Mouse (Mus musculus): ENCODE measurements around the gene Dcp1b. TPM values are rescaled to one million over a fixed set of nuclear protein-coding genes. Genes with fewer than 3 reads are reported as not detected.
A peak's percentile ranks its signal among the peaks of the same experiment; 100 is the strongest.

Dcp1b gene
- 10 to 100 TPM; 16.0 to 17.3 TPM for total RNA-seq (2021)
- long read RNA-seq, experiment 1, partial matches to known transcripts = 1 of 10 reads
- long read RNA-seq, experiment 1, other reads (novel, unspliced or antisense) = 5 of 10 reads
- long read RNA-seq, experiment 2, transcript Dcp1b-202 (9 exons, 3,313 nt) = major isoform, 6 of 16 reads
- long read RNA-seq, experiment 2, partial matches to known transcripts = 7 of 16 reads
- long read RNA-seq, experiment 2, other reads (novel, unspliced or antisense) = 3 of 16 reads

DNA sequence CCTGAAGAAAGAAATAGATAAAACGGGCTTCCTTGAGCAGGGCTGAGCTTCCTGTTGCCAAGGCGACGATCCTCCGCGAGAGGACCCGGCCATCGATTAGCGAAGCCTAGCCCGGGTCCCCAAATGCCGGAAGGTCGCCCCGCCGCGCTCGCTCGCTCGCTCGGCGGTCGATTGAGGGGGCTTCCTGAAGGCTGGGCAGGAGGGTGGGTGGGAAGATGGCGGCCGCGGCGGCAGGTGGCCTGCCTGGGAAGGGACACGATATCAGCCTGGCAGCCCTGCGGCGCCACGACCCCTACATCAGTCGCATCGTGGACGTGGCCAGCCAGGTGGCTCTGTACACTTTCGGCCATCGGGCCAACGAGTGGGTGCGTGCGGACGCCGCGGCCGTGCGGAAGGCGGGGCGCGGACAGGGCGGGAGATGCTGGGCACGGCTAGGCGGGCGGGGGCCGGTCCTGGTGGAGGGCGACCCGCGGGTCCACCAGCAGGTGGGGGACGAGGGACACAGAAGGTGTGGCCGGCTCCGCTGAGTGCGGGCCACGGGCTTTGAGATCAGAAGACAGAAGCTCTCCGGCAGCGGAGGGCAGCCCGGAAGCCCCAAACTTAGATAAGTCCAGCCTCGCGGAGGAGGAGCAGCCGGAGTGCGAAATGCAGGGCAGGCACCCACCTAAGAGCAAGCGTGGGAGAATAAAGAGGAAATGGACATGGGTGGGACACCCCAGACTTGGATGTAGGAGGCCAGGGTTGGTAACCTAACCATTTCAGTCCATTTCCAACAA lies at the start of gene Dcp1b:
Dcp1b (plus strand) TSS at position 176 of the 776 bp plus-strand sequence.
- peak; percentile 79 to 88 for DNase-seq (ENCODE audit: low spot score in 2 of 2)

- DNase-seq (ENCODE audit: low spot score in 2 of 2) = no peak
These were observed 48.1 kb upstream of the Dcp1b start for GRCm38 (mm10) chr6:119126991-119127390.

DNA sequence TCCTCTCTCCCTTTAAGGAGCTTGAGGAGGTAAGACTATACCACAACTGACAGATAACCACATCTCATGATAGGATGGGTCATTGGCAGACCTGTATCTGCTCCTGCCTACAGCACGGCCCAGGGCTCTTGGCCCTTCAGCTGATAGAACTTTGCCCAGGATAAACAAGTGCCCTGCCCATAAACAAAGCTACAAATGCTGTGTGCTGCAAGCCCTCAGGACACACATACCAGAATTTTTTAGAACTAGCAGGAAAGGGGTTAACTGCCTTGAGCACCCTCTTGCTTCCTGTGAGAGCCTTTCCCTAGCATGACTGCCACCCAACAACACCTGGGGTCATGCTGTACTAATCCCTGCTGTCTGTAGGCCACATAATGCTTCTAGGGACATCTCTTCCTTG lies 47.0 kb upstream of the Dcp1b start:
- no peak for DNase-seq (ENCODE audit: low spot score in 2 of 2)

DNA sequence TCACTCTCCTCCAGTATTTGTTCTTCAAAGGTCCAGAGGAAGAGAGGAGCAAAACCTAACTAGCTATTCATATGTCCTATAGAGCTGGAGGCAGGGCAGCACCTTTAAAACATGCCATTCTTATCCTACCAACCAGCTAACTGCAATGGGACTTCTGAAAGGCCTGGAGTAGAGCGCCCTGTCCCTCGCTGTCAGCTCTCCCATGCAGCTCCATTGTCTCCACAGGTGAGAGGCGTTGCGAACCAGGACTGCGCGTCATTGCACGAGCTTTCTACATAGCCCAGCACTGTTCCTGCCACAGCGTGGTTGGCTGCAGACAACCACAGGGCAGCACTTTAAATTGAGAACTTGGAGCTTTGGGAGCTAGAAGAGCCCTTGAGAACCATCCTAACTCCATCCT lies 46.5 kb upstream of the Dcp1b start:
- no peak for DNase-seq (ENCODE audit: low spot score in 2 of 2)

GRCm38 (mm10) chr6:119129664-119130063 lies 45.4 kb upstream of the Dcp1b start:
- DNase-seq (ENCODE audit: low spot score in 2 of 2) = peak in 1 of 2 experiments; percentile 26

GRCm38 (mm10) chr6:119132111-119132735 lies 42.8 kb upstream of the Dcp1b start:
- DNase-seq (ENCODE audit: low spot score in 2 of 2) = no peak

GRCm38 (mm10) chr6:119132863-119133262 lies 42.2 kb upstream of the Dcp1b start:
- no peak for DNase-seq (ENCODE audit: low spot score in 2 of 2)

DNA sequence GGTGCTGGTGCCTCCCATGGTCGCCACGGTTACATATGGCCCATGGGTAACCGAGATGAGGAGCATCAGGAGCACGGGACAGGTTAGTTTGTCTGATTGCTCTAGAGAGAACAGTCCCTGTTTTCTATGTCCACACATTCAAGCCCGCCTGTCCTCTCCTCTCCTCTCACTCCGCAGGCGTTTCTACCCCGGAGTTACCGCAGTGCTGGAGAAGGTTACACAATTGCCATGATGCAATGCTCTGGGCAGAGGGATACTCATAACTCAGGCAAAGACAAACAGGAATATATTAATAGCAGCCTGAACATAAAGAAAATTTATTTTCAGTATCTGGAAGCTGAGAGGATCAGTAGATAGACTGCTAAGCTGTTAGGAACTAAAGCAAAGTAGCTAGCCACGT lies 37.3 kb upstream of the Dcp1b start:
- no peak for DNase-seq (ENCODE audit: low spot score in 2 of 2)

- no peak for DNase-seq (ENCODE audit: low spot score in 2 of 2)
These were observed 35.5 kb upstream of the Dcp1b start for GRCm38 (mm10) chr6:119139561-119139960.

DNA sequence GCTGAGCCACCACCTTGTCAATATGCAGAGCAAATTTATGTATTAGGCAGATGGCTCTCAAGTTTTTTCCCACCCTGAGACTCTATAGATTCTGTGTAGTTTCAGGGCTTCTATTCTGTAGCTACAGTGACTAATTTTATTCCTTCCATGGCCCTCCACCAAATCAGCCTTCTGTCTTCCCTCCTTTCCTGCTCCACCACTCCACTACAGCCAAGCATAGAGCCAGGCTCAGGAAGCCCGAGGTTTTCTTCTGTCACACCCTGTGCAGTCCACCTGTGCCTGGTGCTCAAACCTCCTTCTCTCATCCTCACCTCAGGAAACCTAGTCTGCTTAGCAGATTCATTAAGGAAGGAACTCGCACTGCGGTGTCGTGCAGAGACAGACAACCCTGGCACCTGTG lies 29.9 kb upstream of the Dcp1b start:
- DNase-seq (ENCODE audit: low spot score in 2 of 2) = no peak

DNA sequence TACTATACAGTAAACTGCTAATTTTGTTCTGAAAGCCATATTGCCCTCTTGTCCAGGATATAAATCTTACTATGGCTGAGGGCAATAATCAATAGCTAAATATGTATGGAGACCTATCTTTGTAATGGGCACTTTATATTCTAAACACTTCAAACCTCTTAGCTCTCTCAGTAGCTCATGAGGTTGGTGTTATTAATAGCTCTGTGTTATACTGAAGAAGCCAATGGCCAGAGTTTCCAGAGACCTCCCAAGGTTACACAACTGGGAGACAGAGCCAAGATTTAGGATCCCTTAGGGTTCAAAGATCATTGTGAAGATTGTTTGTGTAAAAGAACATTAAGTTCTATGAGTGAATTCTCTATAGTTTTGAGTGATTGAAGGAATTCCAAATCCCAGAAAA lies 9.4 kb upstream of the Dcp1b start:
- no peak for DNase-seq (ENCODE audit: low spot score in 2 of 2)

DNA sequence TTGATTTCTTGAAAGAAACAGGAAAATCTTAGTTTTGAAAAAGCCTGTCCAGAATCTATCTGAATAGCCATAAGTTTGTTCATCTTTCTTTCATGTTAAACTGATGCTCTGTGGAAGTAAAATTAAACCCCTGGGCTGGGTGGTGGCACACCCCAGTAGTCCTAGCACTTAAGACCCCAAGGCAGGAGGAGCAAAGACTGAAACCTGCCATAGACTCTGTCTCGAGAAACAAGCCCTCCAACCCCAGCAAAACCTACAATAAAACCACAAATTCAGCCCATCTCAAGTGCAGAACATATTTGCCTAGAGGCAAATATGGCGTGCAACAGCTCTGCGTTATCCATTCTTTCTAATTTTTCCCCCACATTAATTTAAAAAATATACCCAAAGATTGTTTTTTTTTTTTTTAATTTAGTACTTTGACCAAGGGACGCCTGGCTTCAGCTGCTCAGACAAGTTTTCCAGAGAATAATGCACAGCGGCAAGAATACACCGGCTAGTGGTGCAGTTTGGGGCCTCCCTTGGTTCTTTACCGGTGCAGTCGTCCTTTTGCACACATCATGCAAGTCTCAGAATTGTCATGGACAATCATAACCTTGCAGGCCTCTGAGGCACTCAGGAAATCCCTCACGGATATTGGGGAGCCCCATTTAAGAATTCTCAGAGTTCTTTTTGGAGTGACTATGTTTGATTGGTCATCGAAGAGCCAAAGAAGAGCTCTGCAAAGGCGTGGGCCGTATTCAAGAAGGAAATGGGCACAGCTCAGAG lies 562 bp upstream of the Dcp1b start:
- no peak for DNase-seq (ENCODE audit: low spot score in 2 of 2)

- no peak for DNase-seq (ENCODE audit: low spot score in 2 of 2)
These were observed 1.1 kb downstream of the Dcp1b start for GRCm38 (mm10) chr6:119176103-119176502.

GRCm38 (mm10) chr6:119177101-119177500 lies 2.0 kb downstream of the Dcp1b start:
- no peak for DNase-seq (ENCODE audit: low spot score in 2 of 2)

DNA sequence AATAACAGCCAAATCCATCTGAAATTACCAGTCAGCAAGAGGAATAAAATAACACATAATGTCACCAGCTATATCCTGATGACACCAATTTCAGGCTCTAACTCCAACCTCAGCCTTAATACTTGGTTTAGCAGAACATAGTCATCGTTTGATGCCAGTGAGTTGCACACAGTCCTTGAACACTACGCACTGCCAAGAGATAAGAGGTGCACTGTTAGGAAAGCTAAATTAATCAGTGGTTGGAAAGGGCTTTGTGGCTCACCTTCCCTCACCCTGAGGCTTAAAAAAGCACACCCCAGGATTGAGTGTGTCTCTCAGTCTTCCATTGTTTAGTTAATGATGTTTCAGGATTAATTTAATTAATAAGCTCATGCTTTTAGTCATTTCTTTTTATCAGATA lies 5.1 kb downstream of the Dcp1b start:
- no peak for DNase-seq (ENCODE audit: low spot score in 2 of 2)

DNA sequence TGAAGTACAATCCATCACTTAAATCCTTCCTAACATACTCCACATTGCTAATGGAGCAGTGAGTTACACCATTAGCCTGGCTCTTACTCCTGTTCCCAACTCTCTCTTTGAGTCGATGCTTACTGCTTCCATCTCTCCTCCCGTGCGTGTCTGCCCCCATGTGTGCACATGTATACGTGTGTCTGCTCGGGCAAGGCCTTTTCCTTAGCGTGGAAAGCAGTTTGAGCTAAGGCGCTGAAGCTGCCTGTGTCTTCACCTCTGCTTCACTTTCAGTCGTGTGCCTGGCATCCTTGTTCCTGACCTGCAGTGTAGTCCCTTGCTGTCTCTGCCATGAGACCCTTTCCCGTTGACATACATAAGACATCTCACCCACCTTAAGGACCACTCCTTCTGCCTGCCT lies 7.2 kb downstream of the Dcp1b start:
- no peak for DNase-seq (ENCODE audit: low spot score in 2 of 2)

DNA sequence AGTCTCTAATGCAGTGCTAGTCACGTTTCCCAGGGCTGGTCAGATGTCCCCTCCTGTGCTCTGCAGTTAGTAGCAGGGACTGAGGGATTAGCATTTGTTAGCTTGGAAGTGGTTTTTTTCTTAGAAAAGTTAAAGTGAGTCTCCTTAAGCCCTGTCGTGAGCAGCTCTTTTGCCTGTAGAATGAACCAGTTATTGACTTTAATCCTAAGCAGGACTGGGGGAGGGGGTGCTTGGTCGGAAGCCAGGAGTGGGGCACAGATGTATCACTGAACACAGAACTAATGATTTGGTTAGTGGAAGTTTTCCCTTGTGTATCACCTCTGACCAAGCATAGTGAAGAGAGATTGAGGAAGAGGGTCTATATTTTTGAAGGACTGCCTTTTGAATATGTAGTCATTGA lies 8.7 kb downstream of the Dcp1b start:
- no peak for DNase-seq (ENCODE audit: low spot score in 2 of 2)

- no peak for DNase-seq (ENCODE audit: low spot score in 2 of 2)
These were observed 11.6 kb downstream of the Dcp1b start for GRCm38 (mm10) chr6:119186658-119187057.

DNA sequence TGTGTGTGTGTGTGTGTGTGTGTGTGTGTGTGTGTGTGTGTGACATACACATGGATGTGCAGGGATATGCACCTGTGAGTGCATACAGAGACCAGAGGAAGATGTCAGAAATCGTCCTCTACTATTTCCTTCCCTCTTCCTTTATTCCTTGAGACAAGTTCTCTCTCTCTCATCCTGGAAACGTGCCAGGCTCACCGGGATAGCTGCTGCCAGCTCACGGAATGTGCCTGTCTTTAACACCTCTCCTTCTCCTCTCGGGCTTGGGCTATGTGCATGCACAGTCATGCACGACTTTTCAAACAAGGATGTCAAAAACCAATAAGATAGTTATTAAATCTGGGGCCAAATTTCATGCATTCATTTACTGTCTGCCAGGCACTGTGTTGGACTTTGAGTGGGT lies 12.6 kb downstream of the Dcp1b start:
- DNase-seq (ENCODE audit: low spot score in 2 of 2) = no peak

DNA sequence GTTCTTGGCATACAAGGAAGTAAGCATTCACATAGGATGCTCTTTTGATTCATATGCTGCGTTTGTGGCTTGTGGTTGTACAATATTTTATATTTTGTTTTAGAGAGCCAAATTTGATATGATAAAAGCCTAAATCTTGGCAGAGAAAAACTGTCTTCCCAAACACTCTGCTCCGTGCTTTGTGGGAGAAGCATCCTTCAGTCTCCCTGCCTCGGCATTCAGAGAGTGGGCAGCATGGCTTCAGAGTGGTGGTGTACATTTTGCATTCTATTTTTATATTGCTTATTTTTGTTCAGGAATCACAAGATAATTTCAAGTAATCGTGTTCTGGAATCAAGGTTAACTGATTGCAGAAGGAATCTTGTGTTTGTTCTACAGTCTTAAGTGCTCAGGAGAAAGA lies 16.4 kb downstream of the Dcp1b start:
- DNase-seq (ENCODE audit: low spot score in 2 of 2) = no peak

DNA sequence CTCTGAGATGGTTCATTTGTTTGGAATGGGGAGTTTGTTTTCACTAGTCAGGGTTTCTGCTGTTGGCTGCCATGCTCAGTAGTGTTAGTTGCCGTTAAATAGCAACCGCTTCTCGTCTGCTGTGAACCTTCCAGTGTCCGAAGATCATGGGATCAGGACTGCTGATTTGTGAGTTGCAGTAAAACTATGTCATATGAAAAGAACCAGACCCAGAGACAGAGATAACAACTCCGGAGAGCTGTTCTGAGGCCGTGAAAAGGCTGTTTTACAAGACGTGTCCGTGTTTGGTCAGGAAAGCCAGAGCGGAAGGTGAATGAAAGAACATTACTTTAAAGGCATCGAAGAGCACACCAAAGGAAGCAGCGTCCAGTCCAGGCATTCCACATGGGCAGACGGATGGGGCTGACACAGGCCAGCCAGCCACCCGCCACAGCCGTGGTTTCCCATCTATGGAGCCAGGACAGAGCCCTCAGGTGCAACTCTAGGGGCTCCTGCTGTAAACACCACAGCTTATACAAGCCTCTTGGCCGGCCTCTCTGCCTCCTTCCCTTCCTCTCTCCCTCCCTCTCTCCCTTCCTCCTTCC lies 18.6 kb downstream of the Dcp1b start:
- DNase-seq (ENCODE audit: low spot score in 2 of 2) = no peak

Measured in layer of hippocampus, postnatal 14 days (tissue).